Mouse (Mus musculus): ENCODE results near the gene Apol11a. TPM values are rescaled to one million over a fixed set of nuclear protein-coding genes. Genes with fewer than 3 reads are reported as not detected.

Apol11a gene
- polyA plus RNA-seq, 1 experiment, result not detected

DNA sequence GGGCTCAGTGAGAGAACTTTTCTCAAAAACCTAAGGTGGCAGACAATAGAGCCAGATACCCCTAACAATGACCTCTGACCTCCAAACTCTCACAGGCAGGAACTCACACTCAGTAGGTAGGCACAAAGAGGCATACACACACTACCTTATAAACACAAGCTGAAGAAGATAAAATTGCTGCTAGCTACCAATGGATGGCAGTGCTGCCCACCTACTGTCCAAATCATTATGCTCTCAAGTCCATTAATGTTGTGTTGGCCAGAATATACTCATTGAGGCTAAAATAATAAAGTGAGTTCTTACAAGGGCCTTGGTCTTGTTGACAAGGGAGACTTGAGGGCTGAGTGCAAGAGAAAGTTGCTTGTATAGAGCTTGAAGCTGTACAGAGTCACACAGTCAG is 55.1 kb downstream of the Apol11a start:
- no peaks in the 10 kb centered on the region for H3K4me1 ChIP-seq (ENCODE audit: control insufficient read depth, insufficient read depth, low read length)
- TF ChIP-seq CTCF (IDR thresholded peaks at IDR 0.05; ENCODE audit: extremely low read depth, insufficient read depth, low read length), result 0 out of 2 replicates have a peak, but pooled peaks have one; percentile 6
- no peak for TF ChIP-seq POLR2A (IDR thresholded peaks at IDR 0.05; ENCODE audit: extremely low read depth, insufficient read depth, low read length)
- H3K27ac ChIP-seq (ENCODE audit: insufficient read depth, low read length), result no peak overlapping the region
- H3K4me3 ChIP-seq (ENCODE audit: insufficient read depth, low read length), result no peak overlapping the region

Other genes starting within 250 kb of the Apol11a start
- 193 and 203 TPM in 2 replicates for gene Rbfox2, start 201.3 kb upstream of the Apol11a start, polyA plus RNA-seq (2012; rRNA removed)
- 1.1 and 1.2 TPM in 2 replicates for gene Apol7a, start 109.2 kb upstream of the Apol11a start, polyA plus RNA-seq (2012; rRNA removed)
- 0.40 and 0.46 TPM in 2 replicates for gene Apol9a, start 97.1 kb upstream of the Apol11a start, polyA plus RNA-seq (2012; rRNA removed)
- 0.11 and 0.15 TPM in 2 replicates for gene Apol7b, start 60.8 kb upstream of the Apol11a start, polyA plus RNA-seq (2012; rRNA removed)
- not detected in 2 replicates for gene Apol10a, start 31.2 kb upstream of the Apol11a start, polyA plus RNA-seq (2012; rRNA removed)
- not detected in 2 replicates for gene Apol7c, start 25.0 kb downstream of the Apol11a start, polyA plus RNA-seq (2012; rRNA removed)
- gene 1700025B11Rik, start 53.6 kb downstream of the Apol11a start, polyA plus RNA-seq (2012; rRNA removed), result not detected in 2 replicates
- 0.21 and 0.28 TPM in 2 replicates for gene Apol10b, start 87.9 kb downstream of the Apol11a start, polyA plus RNA-seq (2012; rRNA removed)
- gene Gm36245, start 91.0 kb downstream of the Apol11a start, polyA plus RNA-seq (2012; rRNA removed), result not detected in 2 replicates
- gene Apol11b, start 135.0 kb downstream of the Apol11a start, polyA plus RNA-seq (2012; rRNA removed), result 0.06 TPM in 1 of 2 replicates, not detected in the other
- 0.17 TPM in 2 replicates for gene Apol7e, start 190.6 kb downstream of the Apol11a start, polyA plus RNA-seq (2012; rRNA removed)
- gene Apol9b, start 220.8 kb downstream of the Apol11a start, polyA plus RNA-seq (2012; rRNA removed), result 0.62 and 0.69 TPM in 2 replicates
- 4.8 and 6.2 TPM in 2 replicates for gene Apol8, start 248.7 kb downstream of the Apol11a start, polyA plus RNA-seq (2012; rRNA removed)

All from cortical plate, adult 2 months (tissue).